Mouse (Mus musculus) heart, adult 2 months (tissue): ENCODE measurements at regions not wholly inside any gene's neighbourhood (a gene's known extent, or its start where the extent isn't known, plus 50 kb on each side); places are given as distances from the start of the nearest gene placed in this dataset.

Experiments used
- CTCF ChIP-seq: fragments of 200-600 bp; IDR thresholded peaks from 2 replicates; pipeline ENCODE4 v1.8.1; 2022; ENCODE audit warnings: antibody characterized with exemption, mild to moderate bottlenecking, moderate library complexity
- EP300 ChIP-seq: fragments of 200-500 bp; IDR thresholded peaks from 2 replicates; pipeline ENCODE4 v1.6.1; 2011; ENCODE audit warnings: low read depth, low read length, control low read depth; ENCODE audit not compliant: insufficient read depth
- POLR2A ChIP-seq: fragments of 200-500 bp; IDR thresholded peaks from 2 replicates; pipeline ENCODE4 v1.6.1; 2011; ENCODE audit warnings: mild to moderate bottlenecking, low read depth, low read length, control low read depth; ENCODE audit not compliant: insufficient read depth

GRCm38 (mm10) chr11:24696561-24696960 lies 618.7 kb downstream of the Bcl11a start:
- no peak for TF ChIP-seq CTCF
- no peak for TF ChIP-seq POLR2A
- TF ChIP-seq EP300 = no peak
